In genomic region chr11:102188980-102189379, GRCm38 (mm10) we compare ENCODE assay signal across 8 mouse cellular contexts. TPM values are rescaled to one million over a fixed set of nuclear protein-coding genes. Genes with fewer than 3 reads are reported as not detected.
DNase-seq lines count a peak whose midpoint lies in the region; ATAC-seq and TF ChIP-seq lines count a peak whose summit lies in the region.

No protein-coding gene starts in this region.

- DNase-seq in gastrocnemius, adult 2 months: no peak
- DNase-seq in gastrocnemius, postnatal 25 days: no peak
- DNase-seq in forebrain, embryonic 14.5 days (ENCODE audit: low spot score): no peak
- DNase-seq in gastrocnemius, postnatal 14 days: no peak
- DNase-seq in kidney, adult 11 months: no peak
- no peak for DNase-seq in layer of hippocampus, postnatal 25 days (ENCODE audit: extremely low spot score in 1 of 2, low spot score in 1 of 2)

- H3K27ac ChIP-seq in gastrocnemius, adult 2 months: peak overlapping the region; percentile 91
- no peak overlapping the region for H3K27ac ChIP-seq in forebrain, embryonic 14.5 days (ENCODE audit: low read depth, low read length)
- H3K27ac ChIP-seq in liver, embryonic 15.5 days (replicated peaks): peak overlapping the region; percentile 46; the same call in 1 of the 2 replicates

- peak overlapping the region; percentile 58 for H3K4me2 ChIP-seq in forebrain, embryonic 14.5 days (ENCODE audit: low read length)
- peak overlapping the region; percentile 91 for H3K4me2 ChIP-seq in liver, embryonic 15.5 days

- peak overlapping the region; percentile 87 for H3K4me3 ChIP-seq in gastrocnemius, adult 2 months
- H3K4me3 ChIP-seq in C2C12 (ENCODE audit: insufficient read depth, poor library complexity, severe bottlenecking): no peak overlapping the region
- peak overlapping the region; percentile 51 for H3K4me3 ChIP-seq in forebrain, embryonic 14.5 days (ENCODE audit: low read depth, low read length)
- peak overlapping the region; percentile 64 for H3K4me3 ChIP-seq in liver, embryonic 15.5 days (replicated peaks)

- peaks cover 19% of the 10 kb centered on the region for H3K36me3 ChIP-seq in C2C12 (ENCODE audit: control insufficient read depth, insufficient read depth)
- peaks cover 11% of the 10 kb centered on the region for H3K36me3 ChIP-seq in forebrain, embryonic 14.5 days (ENCODE audit: control insufficient read depth, insufficient read depth, low read length)
- H3K36me3 ChIP-seq in liver, embryonic 15.5 days (replicated peaks): peaks cover 9% of the 10 kb centered on the region; the same call in 1 of the 2 replicates

- peaks cover 8% of the 10 kb centered on the region for H3K79me3 ChIP-seq in C2C12 (ENCODE audit: low read depth)

- no peak for TF ChIP-seq CTCF in gastrocnemius, adult 2 months (IDR thresholded peaks at IDR 0.05)
- TF ChIP-seq CTCF in C2C12 (IDR thresholded peaks at IDR 0.05; ENCODE audit: control insufficient read depth, insufficient read depth, insufficient read length): no peak

- H3K4me1 ChIP-seq in forebrain, embryonic 14.5 days (ENCODE audit: control insufficient read depth, insufficient read depth, low read length): peaks cover 13% of the 10 kb centered on the region
- H3K4me1 ChIP-seq in liver, embryonic 15.5 days (replicated peaks): peaks cover 35% of the 10 kb centered on the region

- peaks cover 27% of the 10 kb centered on the region for H3K79me2 ChIP-seq in C2C12 (ENCODE audit: control insufficient read depth, insufficient read depth)

- ATAC-seq in forebrain, embryonic 14.5 days: no peak
- no peak for ATAC-seq in liver, embryonic 15.5 days (ENCODE audit: insufficient read depth)

- H3K27me3 ChIP-seq in C2C12 (ENCODE audit: control insufficient read depth, insufficient read depth, insufficient read length): no peaks in the 10 kb centered on the region
- H3K27me3 ChIP-seq in forebrain, embryonic 14.5 days (replicated peaks; ENCODE audit: control insufficient read depth, insufficient read depth, low read length): no peaks in the 10 kb centered on the region
- no peaks in the 10 kb centered on the region for H3K27me3 ChIP-seq in liver, embryonic 15.5 days

- peak overlapping the region; percentile 21 for H3ac ChIP-seq in C2C12 (ENCODE audit: control insufficient read depth, insufficient read length, low read depth)

- 74% methylated on average over 6 of the region's 6 CpGs for WGBS in forebrain, embryonic 14.5 days
- 47% methylated on average over 6 of the region's 6 CpGs for WGBS in liver, embryonic 15.5 days (ENCODE audit: insufficient replicate concordance)

- H3K9ac ChIP-seq in forebrain, embryonic 14.5 days (ENCODE audit: low read length): peak overlapping the region; percentile 72; the same call in 1 of the 2 replicates
- peak overlapping the region; percentile 53; the same call in 1 of the 2 replicates for H3K9ac ChIP-seq in liver, embryonic 15.5 days

- intact Hi-C loops in gastrocnemius, adult 2 months (cut with DNase I): no loop called here
- intact Hi-C loops in gastrocnemius, postnatal 14 days (cut with DNase I; ENCODE audit: low total_unique reads): no loop called here

- H3K9me3 ChIP-seq in forebrain, embryonic 14.5 days (replicated peaks; ENCODE audit: control insufficient read depth, low read length): no peaks in the 10 kb centered on the region
- no peaks in the 10 kb centered on the region for H3K9me3 ChIP-seq in liver, embryonic 15.5 days (replicated peaks)

TF ChIP-seq in C2C12, 6 proteins besides CTCF, POLR2A, EP300 and RAD21:
- no peak for TF ChIP-seq FOSL1 (IDR thresholded peaks at IDR 0.05; ENCODE audit: insufficient read depth, low read length, poor library complexity, severe bottlenecking)
- TF ChIP-seq MYOD1 (IDR thresholded peaks at IDR 0.05; ENCODE audit: control insufficient read depth, insufficient read length, low read depth): no peak
- TF ChIP-seq MAX (IDR thresholded peaks at IDR 0.05): no peak
- no peak for TF ChIP-seq MYOG (IDR thresholded peaks at IDR 0.05; ENCODE audit: control insufficient read depth, extremely low read depth, insufficient read length)
- no peak for TF ChIP-seq CEBPB (IDR thresholded peaks at IDR 0.05; ENCODE audit: low read depth)
- TF ChIP-seq USF1 (IDR thresholded peaks at IDR 0.05; ENCODE audit: low read depth): no peak

RNA-seq across cellular contexts. Expression of gene G6pc3, which starts 0.4 kb away (rescaled TPM):
- total RNA-seq in gastrocnemius, adult 2 months (2021): 10 to 100 TPM; 50.3 to 53.0 TPM
- total RNA-seq in gastrocnemius, postnatal 25 days (2021): 10 to 100 TPM; 37.8 to 44.5 TPM
- polyA plus RNA-seq in C2C12 (2012; fragmentation: generic; extraction: Trizol): 40.4 TPM
- polyA plus RNA-seq in forebrain, embryonic 14.5 days (2014; fragmentation: Nextera tagmentation; extraction: Ambion mirVana): 24.6 and 24.8 TPM in 2 replicates
- polyA plus RNA-seq in liver, embryonic 15.5 days (2015; fragmentation: Nextera tagmentation; extraction: Ambion mirVana): 8.2 and 8.8 TPM in 2 replicates
- 10 to 100 TPM; 36.1 to 36.2 TPM for total RNA-seq in gastrocnemius, postnatal 14 days (2021)
- total RNA-seq in layer of hippocampus, postnatal 25 days (2021): 10 to 100 TPM; 53.5 to 58.2 TPM

RNA-seq across cellular contexts. Expression of gene Lsm12, which starts 3.9 kb away (rescaled TPM):
- total RNA-seq in gastrocnemius, adult 2 months (2021): 100 to 1,000 TPM in 1 of 2 experiments, 10 to 100 TPM in 1; 95.3 to 106 TPM
- total RNA-seq in gastrocnemius, postnatal 25 days (2021): 10 to 100 TPM; 79.7 to 84.2 TPM
- polyA plus RNA-seq in C2C12 (2012; fragmentation: generic; extraction: Trizol): 43.0 TPM
- 83.1 and 93.7 TPM in 2 replicates for polyA plus RNA-seq in forebrain, embryonic 14.5 days (2014; fragmentation: Nextera tagmentation; extraction: Ambion mirVana)
- polyA plus RNA-seq in liver, embryonic 15.5 days (2015; fragmentation: Nextera tagmentation; extraction: Ambion mirVana): 51.4 and 70.3 TPM in 2 replicates
- 10 to 100 TPM; 69.9 to 76.0 TPM for total RNA-seq in gastrocnemius, postnatal 14 days (2021)
- 10 to 100 TPM; 62.0 to 62.7 TPM for total RNA-seq in layer of hippocampus, postnatal 25 days (2021)

RNA-seq across cellular contexts. Expression of gene Tmem101, which starts 32.8 kb away (rescaled TPM):
- total RNA-seq in gastrocnemius, adult 2 months (2021): 10 to 100 TPM in 1 of 2 experiments, 1 to 10 TPM in 1; 9.8 to 10.2 TPM
- 10 to 100 TPM in 1 of 2 experiments, 1 to 10 TPM in 1; 9.8 to 12.6 TPM for total RNA-seq in gastrocnemius, postnatal 25 days (2021)
- 25.1 TPM for polyA plus RNA-seq in C2C12 (2012; fragmentation: generic; extraction: Trizol)
- 32.5 and 33.6 TPM in 2 replicates for polyA plus RNA-seq in forebrain, embryonic 14.5 days (2014; fragmentation: Nextera tagmentation; extraction: Ambion mirVana)
- 9.6 and 12.0 TPM in 2 replicates for polyA plus RNA-seq in liver, embryonic 15.5 days (2015; fragmentation: Nextera tagmentation; extraction: Ambion mirVana)
- 10 to 100 TPM; 15.1 to 16.5 TPM for total RNA-seq in gastrocnemius, postnatal 14 days (2021)
- 10 to 100 TPM; 24.2 to 30.3 TPM for total RNA-seq in layer of hippocampus, postnatal 25 days (2021)

RNA-seq across cellular contexts. Expression of gene Hdac5, which starts 41.0 kb away (rescaled TPM):
- 10 to 100 TPM; 78.3 to 78.7 TPM for total RNA-seq in gastrocnemius, adult 2 months (2021)
- total RNA-seq in gastrocnemius, postnatal 25 days (2021): 10 to 100 TPM; 61.8 to 63.6 TPM
- 74.9 TPM for polyA plus RNA-seq in C2C12 (2012; fragmentation: generic; extraction: Trizol)
- 38.9 and 60.6 TPM in 2 replicates for polyA plus RNA-seq in forebrain, embryonic 14.5 days (2014; fragmentation: Nextera tagmentation; extraction: Ambion mirVana)
- polyA plus RNA-seq in liver, embryonic 15.5 days (2015; fragmentation: Nextera tagmentation; extraction: Ambion mirVana): 17.3 and 17.5 TPM in 2 replicates
- total RNA-seq in gastrocnemius, postnatal 14 days (2021): 10 to 100 TPM; 59.5 to 65.6 TPM
- 100 to 1,000 TPM; 218 to 242 TPM for total RNA-seq in layer of hippocampus, postnatal 25 days (2021)

RNA-seq across cellular contexts. Expression of gene Nags, which starts 43.7 kb away (rescaled TPM):
- total RNA-seq in gastrocnemius, adult 2 months (2021): not detected
- total RNA-seq in gastrocnemius, postnatal 25 days (2021): not detected
- polyA plus RNA-seq in C2C12 (2012; fragmentation: generic; extraction: Trizol): not detected
- 0.14 and 0.17 TPM in 2 replicates for polyA plus RNA-seq in forebrain, embryonic 14.5 days (2014; fragmentation: Nextera tagmentation; extraction: Ambion mirVana)
- 16.5 and 18.2 TPM in 2 replicates for polyA plus RNA-seq in liver, embryonic 15.5 days (2015; fragmentation: Nextera tagmentation; extraction: Ambion mirVana)
- not detected for total RNA-seq in gastrocnemius, postnatal 14 days (2021)
- not detected for total RNA-seq in layer of hippocampus, postnatal 25 days (2021)
